Mouse (Mus musculus) kidney, adult 2 months (tissue): ENCODE results near the gene P3h4.

ENCODE experiments used
- CTCF ChIP-seq: fragments of 200-500 bp; conservative IDR thresholded peaks from 2 replicates; pipeline ENCODE4 v1.5.1; 2011; ENCODE audit warnings: low read depth, mild to moderate bottlenecking, control low read depth, low read length, moderate library complexity, mixed read lengths; ENCODE audit not compliant: insufficient read depth, insufficient read length
- POLR2A ChIP-seq: fragments of 200-500 bp; IDR thresholded peaks from one replicate; pipeline ENCODE4 v1.6.1; 2011; ENCODE audit warnings: low read depth, low read length, control low read depth

GRCm38 (mm10) chr11:100457247-100457646 is 42.6 kb upstream of the P3h4 start:
- TF ChIP-seq CTCF, result no peak
- no peak for TF ChIP-seq POLR2A
